Mouse (Mus musculus) thymus, adult 2 months (tissue): ENCODE data around the gene Tspan2.

Experiments used
- CTCF ChIP-seq: fragments of 200-500 bp; IDR thresholded peaks from 2 replicates; pipeline ENCODE4 v1.5.1; 2012; ENCODE audit warnings: mild to moderate bottlenecking, control low read depth, low read length, moderate library complexity, borderline replicate concordance; ENCODE audit not compliant: control insufficient read depth, poor library complexity, insufficient read depth; ENCODE audit errors: extremely low read depth
- POLR2A ChIP-seq: fragments of 200-500 bp; IDR thresholded peaks from 2 replicates; pipeline ENCODE4 v1.6.1; 2012; ENCODE audit warnings: mild to moderate bottlenecking, low read length, control low read depth, moderate library complexity; ENCODE audit not compliant: control insufficient read depth, poor library complexity, insufficient read depth; ENCODE audit errors: extremely low read depth

- TF ChIP-seq CTCF (no peak), POLR2A (no peak)
Measured at GRCm38 (mm10) chr3:102763713-102764400, 29.5 kb downstream of the Tspan2 start.
